Mouse (Mus musculus) left cerebral cortex, adult 8-10 months (tissue): ENCODE results near the gene Abcf1. TPM values are rescaled to one million over a fixed set of nuclear protein-coding genes. Genes with fewer than 3 reads are reported as not detected.
"Not testable (repeated sequence)": the region's sequence is repeated elsewhere in the genome, so short reads cannot be mapped to it uniquely, and the experiment has no call there.

ENCODE experiments used
- DNase-seq, 2 experiments: peaks; one replicate each; pipeline ENCODE4 v3.0.0; 2022; ENCODE audit warnings: low spot score in 2 of 2
- total RNA-seq, 4 experiments: library from RNA; stranded (reverse); gene quantifications; 2 replicates each; pipeline ENCODE4 v1.2.4; 2022

Gene Abcf1
- total RNA-seq, 4 experiments from 2014 or later, result 60.6 to 75.4 (median 65.0) TPM

GRCm38 (mm10) chr17:35979401-35980362 is 10.1 kb upstream of the Abcf1 start, which contains the start of the genes Gnl1 and Prr3:
Gnl1 (plus strand) TSS chr17:35979851.
Prr3 (minus strand) TSS chr17:35980236.
- DNase-seq, result peak; percentile 93 to 95

GRCm38 (mm10) chr17:35978811-35979400 is 9.3 kb upstream of the Abcf1 start:
- no peak for DNase-seq

- no peak for DNase-seq
Measured at GRCm38 (mm10) chr17:35972131-35972530, 2.6 kb upstream of the Abcf1 start.

- no peak for DNase-seq
Measured at GRCm38 (mm10) chr17:35967621-35968020, 1.9 kb downstream of the Abcf1 start.

DNA sequence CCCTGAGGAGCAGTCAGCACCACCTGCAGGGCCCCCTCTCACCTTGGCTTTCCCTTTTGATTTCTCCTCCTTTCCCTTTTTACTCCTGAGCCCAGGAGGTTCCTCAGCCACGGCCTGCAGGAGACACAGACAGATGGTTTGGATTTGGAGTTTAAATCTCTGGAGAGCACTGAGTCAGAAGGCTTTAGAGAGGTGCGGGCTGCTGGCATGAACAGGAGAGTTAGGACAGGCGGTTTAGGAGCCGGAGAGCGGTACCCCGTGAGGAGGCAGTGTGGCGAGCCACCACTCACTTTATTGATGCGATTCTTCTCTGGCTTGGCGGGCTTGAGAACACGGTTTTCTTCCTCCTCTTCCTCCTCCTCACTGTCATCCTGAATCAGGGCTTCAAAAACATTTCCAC is 6.3 kb downstream of the Abcf1 start:
- DNase-seq, result no peak

DNA sequence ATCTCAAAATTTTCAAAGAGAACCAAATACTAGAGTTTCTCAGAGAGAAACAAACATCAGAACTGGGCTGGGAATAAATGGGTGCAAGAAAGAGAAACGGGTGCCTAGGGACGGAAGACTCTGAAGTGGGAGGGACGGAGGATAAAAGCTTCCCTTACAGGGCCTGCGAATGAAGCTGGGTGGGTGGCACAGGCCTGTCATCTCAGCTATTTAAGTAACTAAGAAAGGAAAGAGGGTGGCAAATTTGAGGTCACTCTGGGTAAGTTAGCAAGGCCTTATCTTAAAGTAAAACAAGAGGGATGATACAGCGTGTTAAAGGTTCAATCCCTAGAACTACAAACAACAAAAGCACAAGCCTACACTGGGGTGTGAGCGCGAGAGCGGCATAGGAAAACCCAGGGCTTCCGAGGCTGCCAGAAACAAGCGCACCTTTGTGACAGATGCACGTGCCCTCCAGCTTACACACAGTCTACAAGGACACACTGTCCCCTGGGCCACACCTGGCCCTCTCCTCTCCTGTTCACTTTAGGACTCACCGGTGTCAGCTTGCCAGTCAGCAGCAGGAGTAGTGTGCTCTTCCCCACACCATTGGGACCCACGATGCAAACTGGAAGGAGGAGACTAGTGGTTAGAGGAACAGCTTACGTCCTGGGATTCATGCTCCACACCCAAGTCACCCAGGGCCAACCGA is 10.9 kb downstream of the Abcf1 start:
- no peak for DNase-seq

- DNase-seq, result no peak
Measured at GRCm38 (mm10) chr17:35954665-35955064, 14.9 kb downstream of the Abcf1 start.

DNA sequence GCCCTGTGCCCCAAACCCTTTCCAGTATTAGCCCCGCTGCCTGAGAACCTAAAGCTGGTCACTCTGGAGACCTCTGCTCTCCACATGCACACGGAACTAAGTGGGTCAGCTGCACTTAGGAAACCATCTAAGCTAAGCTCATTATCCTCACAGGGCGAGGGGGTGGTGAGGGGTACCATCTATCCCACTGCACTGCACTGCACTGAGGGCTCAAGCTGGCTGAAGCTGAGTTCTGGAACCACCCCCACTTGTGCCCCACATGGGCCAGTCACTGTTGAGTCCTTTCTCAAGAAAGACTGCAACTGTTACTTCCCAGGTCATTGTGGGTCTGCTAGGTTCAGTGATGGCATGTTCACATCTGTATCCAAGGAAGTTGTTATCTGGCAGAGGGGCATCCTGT is 17.0 kb downstream of the Abcf1 start:
- not testable (repeated sequence) for DNase-seq

GRCm38 (mm10) chr17:35950946-35951345 is 18.6 kb downstream of the Abcf1 start:
- not testable (repeated sequence) for DNase-seq

- DNase-seq, result no peak
Measured at GRCm38 (mm10) chr17:35939941-35940340, 29.6 kb downstream of the Abcf1 start.

DNA sequence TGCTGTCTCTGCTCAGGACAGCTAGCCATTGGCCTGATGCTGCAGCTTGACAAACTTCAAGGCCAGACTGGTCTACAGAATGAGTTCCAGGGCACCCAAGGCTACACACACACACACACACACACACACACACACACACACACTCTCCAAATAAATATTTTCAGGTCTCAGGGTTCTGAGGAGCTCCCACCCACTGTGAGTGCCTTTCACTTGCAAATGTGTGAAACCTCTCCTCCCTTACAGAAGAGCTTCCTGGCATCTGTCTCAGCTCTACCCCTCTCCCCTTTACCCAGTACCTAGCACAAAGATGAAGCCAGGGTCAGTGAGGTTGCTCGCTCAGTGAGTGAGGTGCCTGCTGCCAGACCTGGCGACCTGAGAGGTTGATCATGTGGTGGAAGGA is 30.5 kb downstream of the Abcf1 start:
- no peak for DNase-seq

DNA sequence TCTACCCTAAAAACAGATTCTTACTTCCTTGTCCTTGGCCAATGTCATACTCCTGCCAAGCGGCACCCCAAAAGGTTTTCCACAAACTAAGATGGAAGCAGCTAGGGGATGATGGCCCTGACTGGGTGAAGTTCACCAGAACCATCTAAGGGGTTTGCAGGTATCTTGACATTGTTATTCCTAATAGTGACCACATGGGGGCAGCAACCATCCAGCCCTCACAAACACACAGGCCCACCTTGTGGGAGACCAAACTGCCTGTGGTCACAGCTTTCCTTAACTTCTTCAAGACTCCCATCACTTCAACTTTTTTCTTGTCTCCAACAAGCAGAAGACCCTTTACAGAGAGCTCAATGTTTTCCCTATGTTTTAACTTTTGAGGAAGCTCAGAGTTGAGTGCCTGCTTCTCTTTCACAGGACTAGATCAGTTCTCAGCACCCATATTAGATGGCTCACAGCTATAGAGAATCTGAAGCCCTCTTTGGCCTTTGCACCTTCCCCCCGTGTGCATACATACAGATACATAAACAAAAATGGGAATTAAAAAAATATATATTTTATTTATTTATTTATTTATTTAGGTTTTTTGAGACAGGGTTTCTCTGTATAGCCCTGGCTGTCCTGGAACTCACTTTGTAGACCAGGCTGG is 31.7 kb downstream of the Abcf1 start:
- no peak for DNase-seq

- not testable (repeated sequence) for DNase-seq
Measured at GRCm38 (mm10) chr17:35935763-35936162, 33.8 kb downstream of the Abcf1 start.

DNA sequence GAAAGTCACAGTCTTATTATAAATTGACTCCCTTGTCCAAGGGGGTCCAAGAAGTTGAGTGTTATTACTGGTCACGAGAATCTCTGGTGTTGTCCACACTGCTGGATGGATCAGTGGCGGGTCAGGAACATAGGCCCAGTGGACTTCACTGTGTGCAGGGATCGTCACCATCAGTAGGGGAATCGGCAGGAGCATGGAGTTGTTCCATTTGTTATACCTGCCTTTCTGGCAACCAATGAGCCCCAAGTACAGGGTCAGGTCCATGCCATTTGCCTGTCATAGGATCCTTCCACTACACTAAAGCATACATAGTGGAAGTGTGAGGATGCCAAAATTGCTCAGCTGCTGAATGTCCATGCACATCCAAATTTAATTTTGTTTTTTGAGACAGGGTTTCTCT is 37.0 kb downstream of the Abcf1 start:
- no peak for DNase-seq

GRCm38 (mm10) chr17:35930627-35931026 is 38.9 kb downstream of the Abcf1 start:
- DNase-seq, result no peak

DNA sequence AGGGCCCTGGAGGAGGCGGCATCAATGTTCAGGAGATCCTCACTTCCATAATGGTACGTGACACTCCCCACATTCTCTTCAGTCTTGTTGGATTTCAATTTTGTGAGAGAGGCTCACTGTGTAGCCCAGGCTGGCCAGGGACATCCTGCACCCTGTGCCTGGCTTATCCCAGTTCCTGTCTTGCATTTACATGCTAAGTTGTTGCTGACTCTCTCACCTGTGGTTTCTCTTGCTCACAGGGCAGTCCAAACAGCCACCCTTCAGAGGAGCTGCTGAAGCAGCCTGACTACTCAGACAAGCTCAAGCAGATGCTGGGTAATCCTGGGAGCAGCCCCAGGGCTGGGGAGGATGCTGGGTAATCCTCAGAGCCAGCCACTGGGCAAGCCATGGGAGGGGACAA is 40.0 kb downstream of the Abcf1 start:
- DNase-seq, result no peak

DNA sequence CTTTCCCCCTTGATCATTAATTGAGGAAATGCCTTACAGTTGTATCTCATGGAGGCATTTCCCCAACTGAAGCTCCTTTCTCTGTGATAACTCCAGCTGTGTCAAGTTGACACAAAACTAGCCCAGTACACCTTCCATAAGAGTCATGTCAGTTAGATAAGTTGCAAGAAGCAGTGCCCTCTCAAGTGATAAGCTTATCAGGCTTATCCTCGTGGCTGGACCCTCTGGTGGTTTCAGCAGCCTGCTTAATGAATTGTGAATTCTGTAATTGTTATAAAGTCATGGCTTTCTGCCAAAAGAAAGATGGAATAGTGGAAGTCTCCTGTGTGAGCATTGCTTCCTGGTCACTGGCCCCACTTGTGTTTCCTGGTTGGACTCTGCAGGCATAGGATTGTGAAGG is 42.1 kb downstream of the Abcf1 start:
- no peak for DNase-seq

GRCm38 (mm10) chr17:35923281-35923680 is 46.3 kb downstream of the Abcf1 start:
- no peak for DNase-seq

DNA sequence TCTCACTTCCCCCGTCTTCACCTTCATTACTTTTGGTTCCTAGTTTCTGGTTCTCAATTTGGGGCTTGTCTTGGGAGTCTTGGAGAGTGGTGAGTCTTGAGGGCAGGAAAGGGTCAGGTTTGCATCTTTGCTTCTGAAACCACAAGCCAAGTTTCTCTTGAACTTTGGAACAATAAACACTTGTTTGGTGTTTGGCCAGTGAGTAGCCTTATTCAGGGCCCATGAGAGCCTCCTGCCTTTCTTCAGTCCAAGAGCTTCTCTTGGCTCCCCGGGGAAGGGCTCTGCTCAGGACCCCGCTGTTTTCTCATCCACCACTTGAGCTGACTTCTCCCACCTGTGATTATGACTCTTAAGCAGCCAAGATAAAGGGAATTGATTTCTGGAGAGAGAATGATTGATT is 47.0 kb downstream of the Abcf1 start:
- DNase-seq, result no peak

GRCm38 (mm10) chr17:35921710-35922109 is 47.9 kb downstream of the Abcf1 start:
- no peak for DNase-seq

DNA sequence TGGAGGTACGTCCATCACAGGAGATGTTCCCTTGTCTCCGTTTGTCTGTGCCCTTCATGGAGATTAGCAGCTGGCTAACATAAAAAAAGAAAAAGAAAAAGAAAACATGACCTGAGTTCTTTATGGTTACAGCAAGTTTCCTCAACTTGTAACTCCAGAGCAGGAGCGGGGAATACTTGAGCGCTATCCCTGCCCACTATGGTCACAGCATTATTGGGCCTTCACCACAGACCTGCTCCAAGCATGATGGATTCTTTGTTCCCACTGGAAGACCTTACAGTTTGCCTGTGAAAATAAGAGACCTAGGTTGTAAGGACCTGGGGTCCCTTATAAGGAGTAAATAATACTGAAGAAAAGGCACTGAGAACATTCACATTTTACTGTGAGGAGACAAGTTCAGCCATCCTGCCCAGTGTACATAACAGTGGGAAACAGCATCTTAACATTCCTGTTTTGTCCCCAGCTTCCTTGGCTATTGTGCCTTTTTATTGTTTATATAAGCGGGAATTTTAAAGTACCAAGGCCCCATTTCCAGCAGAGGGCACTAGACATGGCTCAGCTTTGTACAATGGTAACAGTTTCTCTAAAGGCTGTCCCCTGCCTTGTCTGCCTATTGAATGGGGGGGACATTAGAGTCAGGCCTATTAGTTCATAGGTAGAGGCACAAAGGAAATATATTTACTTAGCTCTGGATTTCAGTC is 48.5 kb downstream of the Abcf1 start:
- no peak for DNase-seq
